Mouse (Mus musculus) embryonic facial prominence, embryonic 12.5 days (tissue): ENCODE measurements around the gene Eif4b. TPM values are rescaled to one million over a fixed set of nuclear protein-coding genes. Genes with fewer than 3 reads are reported as not detected.
A peak's percentile ranks its signal among the peaks of the same experiment; 100 is the strongest.

Source experiments
- ATAC-seq: fragments of 200-750 bp; cut with Nextera tagmentation; 2 replicates; pipeline ENCODE4 v1.8.0; 2017; ENCODE audit not compliant: insufficient number of reproducible peaks, insufficient read depth, low FRiP score, low TSS enrichment
- H3K27ac ChIP-seq: fragments of 300-500 bp; sonication (generic); 2 replicates; pipeline ENCODE4 v1.5.1; 2016; ENCODE audit warnings: mild to moderate bottlenecking
- H3K27me3 ChIP-seq: fragments of 300-500 bp; sonication (generic); 2 replicates; pipeline ENCODE4 v1.6.1; 2016; ENCODE audit warnings: mild to moderate bottlenecking, moderate library complexity
- H3K36me3 ChIP-seq: fragments of 300-500 bp; sonication (generic); 2 replicates; pipeline ENCODE4 v1.6.1; 2016; ENCODE audit warnings: mild to moderate bottlenecking
- H3K4me1 ChIP-seq: fragments of 300-500 bp; sonication (generic); 2 replicates; pipeline ENCODE4 v1.6.1; 2016
- H3K4me2 ChIP-seq: fragments of 300-500 bp; sonication (generic); replicated peaks from 2 replicates; pipeline ENCODE4 v1.6.1; 2016; ENCODE audit warnings: mild to moderate bottlenecking, moderate library complexity
- H3K4me3 ChIP-seq: fragments of 300-500 bp; sonication (generic); 2 replicates; pipeline ENCODE4 v1.5.1; 2016; ENCODE audit warnings: mild to moderate bottlenecking
- H3K9ac ChIP-seq: fragments of 300-500 bp; sonication (generic); 2 replicates; pipeline ENCODE4 v1.6.1; 2016; ENCODE audit warnings: mild to moderate bottlenecking, moderate library complexity
- H3K9me3 ChIP-seq: fragments of 300-500 bp; sonication (generic); 2 replicates; pipeline ENCODE4 v1.6.1; 2016; ENCODE audit warnings: mild to moderate bottlenecking, moderate library complexity
- WGBS: fragments of 180-500 bp; shearing (Covaris S2); methylation state at CpG from one replicate; pipeline ENCODE4 v1.1.7; 2016; 5-methylcytosine and 5-hydroxymethylcytosine counted together
- polyA plus RNA-seq: library from polyadenylated mRNA; unstranded; fragments of >200 nt; fragmentation: Nextera tagmentation; extraction: Ambion mirVana; gene quantifications from 2 replicates; pipeline ENCODE4 v1.2.1, GENCODE M21; 2016

The Eif4b gene
- polyA plus RNA-seq: 113 and 120 TPM in 2 replicates

DNA sequence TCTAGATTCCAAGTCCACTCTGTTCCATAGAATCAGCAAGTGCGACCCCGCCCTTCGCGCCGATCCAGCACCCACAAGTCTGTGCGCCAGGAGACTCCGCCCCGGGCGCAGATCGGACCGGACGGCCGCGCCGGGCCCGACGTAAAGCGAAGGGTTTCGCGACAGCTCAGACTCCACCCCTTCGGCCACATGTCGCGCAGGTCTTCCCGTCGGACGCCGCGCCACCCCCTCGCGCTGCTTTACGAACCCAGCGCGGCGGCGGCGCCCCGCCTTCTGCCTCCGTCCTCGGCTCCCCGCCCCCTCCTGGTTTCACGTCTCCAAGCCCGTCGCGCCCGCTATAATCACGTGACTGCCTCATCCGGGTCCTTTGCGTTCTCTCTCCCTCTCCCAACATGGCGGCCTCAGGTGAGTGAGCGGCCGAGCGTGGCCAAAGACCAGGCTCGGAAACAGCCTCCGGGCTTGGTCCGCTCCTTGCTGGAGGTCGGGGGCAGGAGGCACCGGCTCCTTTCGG is at the start of gene Eif4b:
TSS of gene Eif4b (plus strand) at position 215 of the 511 bp plus-strand sequence.
- H3K27ac ChIP-seq: peak within 1 kb of the TSS; percentile 96
- peak; percentile 89 for ATAC-seq
- peak within 1 kb of the TSS; percentile 93 for H3K9ac ChIP-seq
- no peaks in the 10 kb centered on the region for H3K27me3 ChIP-seq
- under 1% methylated on average over 58 of the region's 58 CpGs for WGBS
- H3K4me2 ChIP-seq: peak within 1 kb of the TSS; percentile 65
- no peaks in the 10 kb centered on the region for H3K9me3 ChIP-seq
- H3K36me3 ChIP-seq: no peaks in the 10 kb centered on the region
- H3K4me3 ChIP-seq: peak within 1 kb of the TSS; percentile 78
- H3K4me1 ChIP-seq: peaks cover 17% of the 10 kb centered on the region

- H3K36me3 ChIP-seq: no peaks in the 10 kb centered on the region
- peaks cover 40% of the 10 kb centered on the region for H3K27me3 ChIP-seq
- no peak overlapping the region for H3K4me2 ChIP-seq
- no peak overlapping the region for H3K4me3 ChIP-seq
- no peak for ATAC-seq
- H3K9me3 ChIP-seq: no peaks in the 10 kb centered on the region
- H3K4me1 ChIP-seq: peaks cover 19% of the 10 kb centered on the region
- H3K27ac ChIP-seq: no peak overlapping the region
- no peak overlapping the region for H3K9ac ChIP-seq
- 59% methylated on average over 8 of the region's 8 CpGs for WGBS
These were observed 49.7 kb upstream of the Eif4b start for GRCm38 (mm10) chr15:102023888-102024287.

GRCm38 (mm10) chr15:102025136-102025872 is 48.3 kb upstream of the Eif4b start:
- Histone ChIP-seq H3K9me3 (no peaks in the 10 kb centered on the region), H3K4me2 (peak overlapping the region; percentile 29), H3K4me1 (peaks cover 19% of the 10 kb centered on the region), H3K9ac (no peak overlapping the region), H3K27ac (peak overlapping the region; percentile 69; the same call in 1 of the 2 replicates), H3K36me3 (no peaks in the 10 kb centered on the region), H3K27me3 (peaks cover 40% of the 10 kb centered on the region), H3K4me3 (peak overlapping the region; percentile 14; the same call in 1 of the 2 replicates)
- peak; percentile 58 for ATAC-seq
- 5% methylated on average over 22 of the region's 22 CpGs for WGBS

DNA sequence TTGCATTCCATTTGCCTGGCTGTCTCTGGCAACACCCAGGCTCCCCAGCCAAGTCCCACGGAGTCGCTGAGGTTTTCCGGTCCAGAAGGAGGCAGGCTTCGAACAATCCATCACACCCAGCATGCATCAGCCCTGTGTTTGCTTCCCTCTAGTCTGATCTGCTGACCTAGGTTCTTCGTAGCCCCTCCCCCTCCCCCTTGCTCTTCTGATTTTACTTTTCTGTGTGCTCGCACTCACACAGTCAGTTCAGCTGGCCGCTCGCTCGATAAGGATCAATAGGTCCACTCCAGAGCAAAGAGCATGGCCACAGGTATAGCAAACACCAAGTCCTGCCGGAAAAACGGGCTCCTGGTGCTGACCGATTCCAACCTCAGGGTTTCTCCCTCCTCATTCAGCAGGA is 47.1 kb upstream of the Eif4b start:
- Histone ChIP-seq H3K4me2 (no peak overlapping the region), H3K27me3 (peaks cover 40% of the 10 kb centered on the region), H3K9me3 (no peaks in the 10 kb centered on the region), H3K4me3 (no peak overlapping the region), H3K9ac (no peak overlapping the region), H3K27ac (no peak overlapping the region), H3K36me3 (no peaks in the 10 kb centered on the region), H3K4me1 (peaks cover 19% of the 10 kb centered on the region)
- WGBS: 13% methylated on average over 12 of the region's 12 CpGs
- ATAC-seq: no peak

DNA sequence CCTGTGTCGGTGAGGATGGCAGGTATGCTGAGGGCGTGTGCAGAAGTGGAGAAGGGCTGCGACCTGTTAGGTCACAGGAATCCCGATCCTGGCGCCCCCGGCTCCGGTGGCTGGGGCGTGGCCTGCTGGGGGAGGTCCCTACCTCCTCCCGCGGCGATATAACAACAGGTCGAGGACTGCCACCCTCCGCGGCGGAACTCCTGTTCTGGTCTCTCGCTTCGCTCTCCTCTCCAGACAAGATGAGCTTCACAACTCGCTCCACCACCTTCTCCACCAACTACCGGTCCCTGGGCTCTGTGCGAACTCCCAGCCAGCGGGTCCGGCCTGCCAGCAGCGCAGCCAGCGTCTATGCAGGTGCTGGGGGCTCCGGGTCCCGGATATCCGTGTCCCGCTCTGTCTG is 45.5 kb upstream of the Eif4b start, which contains the start of gene Krt18:
TSS of gene Krt18 (plus strand) at position 141 of the 400 bp plus-strand sequence.
- Histone ChIP-seq H3K27ac (0 out of 2 replicates have a peak within 1 kb of the TSS, but pooled peaks have one; percentile 30), H3K27me3 (peaks cover 40% of the 10 kb centered on the region), H3K4me2 (peak within 1 kb of the TSS; percentile 59), H3K36me3 (no peaks in the 10 kb centered on the region), H3K9ac (peak within 1 kb of the TSS; percentile 59), H3K4me3 (peak within 1 kb of the TSS; percentile 40), H3K4me1 (peaks cover 19% of the 10 kb centered on the region), H3K9me3 (no peaks in the 10 kb centered on the region)
- no peak for ATAC-seq
- WGBS: under 1% methylated on average over 28 of the region's 28 CpGs

DNA sequence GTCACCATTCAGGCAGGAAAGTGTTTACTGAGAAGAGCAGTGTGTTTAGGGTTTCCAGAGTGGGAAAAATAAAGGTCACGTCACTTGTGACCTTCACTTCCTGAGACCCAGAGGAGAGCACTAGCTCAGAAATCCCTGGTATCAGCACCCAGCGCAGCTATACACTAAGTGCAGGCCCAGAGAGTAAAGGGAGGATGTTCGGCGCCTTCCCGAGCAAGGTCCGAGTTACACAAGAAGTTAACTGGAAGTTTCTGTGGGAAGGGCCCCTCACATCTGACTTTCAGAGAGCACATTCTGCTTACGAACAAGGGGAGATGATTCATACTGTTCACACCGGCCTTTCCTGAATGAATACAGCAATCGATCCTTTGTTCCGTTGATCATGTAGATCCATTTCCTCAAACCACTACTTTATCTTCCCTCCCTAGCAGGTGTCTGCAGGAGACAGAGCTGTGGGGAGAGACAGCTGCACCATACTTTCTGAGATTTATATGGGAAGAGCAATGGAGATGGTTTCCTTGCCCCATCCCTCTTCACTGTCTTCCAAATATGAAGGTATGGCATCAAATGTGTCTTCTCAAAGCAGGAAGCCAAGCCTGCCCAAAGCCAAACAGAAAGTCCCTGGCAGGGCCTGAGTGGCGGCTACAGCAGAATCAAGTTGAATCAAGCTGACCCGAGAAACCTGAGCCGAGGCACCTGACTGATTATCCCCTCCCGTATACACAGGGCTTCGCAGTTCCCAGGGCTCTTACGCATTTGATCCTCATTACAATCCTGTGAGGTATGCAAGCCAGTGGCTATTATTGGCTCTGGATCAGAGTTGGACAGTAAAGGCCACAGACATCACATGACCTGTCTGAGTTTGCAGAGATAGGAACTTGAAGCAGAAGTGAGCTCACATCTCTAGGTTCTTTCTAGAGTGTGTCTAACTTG is 39.2 kb upstream of the Eif4b start:
- Histone ChIP-seq H3K9me3 (no peaks in the 10 kb centered on the region), H3K27me3 (no peaks in the 10 kb centered on the region; the same call in 1 of the 2 replicates), H3K4me3 (no peak overlapping the region), H3K9ac (no peak overlapping the region), H3K4me1 (no peaks in the 10 kb centered on the region), H3K27ac (no peak overlapping the region), H3K4me2 (no peak overlapping the region), H3K36me3 (no peaks in the 10 kb centered on the region)
- 54% methylated on average over 16 of the region's 16 CpGs for WGBS
- no peak for ATAC-seq

DNA sequence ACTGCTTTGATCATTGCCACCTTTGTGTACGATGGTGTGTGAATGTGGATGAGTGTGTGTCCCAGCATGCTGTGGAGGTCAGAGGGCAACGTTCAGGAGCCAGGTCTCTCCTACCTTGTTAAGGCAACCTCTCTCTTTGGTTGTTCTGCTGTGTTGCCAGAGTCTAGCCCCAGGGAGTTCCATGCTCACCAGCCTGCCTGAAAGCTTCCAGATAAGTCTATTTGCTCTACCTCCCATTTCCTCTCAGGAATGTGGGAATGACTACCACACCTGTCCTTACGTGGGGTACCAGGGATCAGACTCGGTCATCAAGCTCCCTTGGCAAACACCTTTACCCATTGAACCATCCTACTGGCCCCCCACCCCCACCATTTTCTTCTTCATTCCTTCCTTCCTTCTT is 33.3 kb upstream of the Eif4b start:
- no peaks in the 10 kb centered on the region for H3K9me3 ChIP-seq
- whole genome bisulfite sequencing: 75% methylated on average over 4 of the region's 4 CpGs

DNA sequence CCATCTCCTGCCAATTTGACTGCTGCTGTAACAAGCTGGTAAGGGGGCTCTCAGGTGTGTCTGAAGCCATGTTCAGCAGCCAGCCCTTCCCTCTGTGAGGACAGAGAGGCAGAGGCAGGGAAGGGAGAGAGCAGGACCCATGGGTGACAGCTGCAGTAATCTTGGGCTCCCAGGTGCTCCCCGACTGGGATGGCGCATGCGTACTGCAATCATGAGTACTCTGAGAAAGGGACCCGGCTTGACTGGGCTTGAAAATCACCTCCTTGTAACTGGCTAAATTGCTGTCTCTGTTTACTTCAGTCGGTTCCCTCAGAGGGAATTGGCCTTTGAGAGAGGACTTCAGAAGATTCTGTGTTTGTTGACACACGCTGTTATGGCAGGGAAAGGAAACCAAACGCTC is 31.6 kb upstream of the Eif4b start:
- Histone ChIP-seq H3K4me3 (no peak overlapping the region), H3K4me2 (no peak overlapping the region), H3K27ac (no peak overlapping the region), H3K9ac (no peak overlapping the region), H3K36me3 (no peaks in the 10 kb centered on the region), H3K9me3 (no peaks in the 10 kb centered on the region), H3K27me3 (no peaks in the 10 kb centered on the region), H3K4me1 (no peaks in the 10 kb centered on the region)
- no peak for ATAC-seq
- WGBS: 73% methylated on average over 7 of the region's 7 CpGs

More for the DNA sequence above, 33.3 kb upstream of the Eif4b start:
- H3K36me3 ChIP-seq: no peaks in the 10 kb centered on the region
- H3K4me2 ChIP-seq: no peak overlapping the region
- no peaks in the 10 kb centered on the region for H3K27me3 ChIP-seq
- no peak for ATAC-seq
- no peaks in the 10 kb centered on the region for H3K4me1 ChIP-seq
- H3K9ac ChIP-seq: no peak overlapping the region
- H3K4me3 ChIP-seq: no peak overlapping the region
- H3K27ac ChIP-seq: no peak overlapping the region

DNA sequence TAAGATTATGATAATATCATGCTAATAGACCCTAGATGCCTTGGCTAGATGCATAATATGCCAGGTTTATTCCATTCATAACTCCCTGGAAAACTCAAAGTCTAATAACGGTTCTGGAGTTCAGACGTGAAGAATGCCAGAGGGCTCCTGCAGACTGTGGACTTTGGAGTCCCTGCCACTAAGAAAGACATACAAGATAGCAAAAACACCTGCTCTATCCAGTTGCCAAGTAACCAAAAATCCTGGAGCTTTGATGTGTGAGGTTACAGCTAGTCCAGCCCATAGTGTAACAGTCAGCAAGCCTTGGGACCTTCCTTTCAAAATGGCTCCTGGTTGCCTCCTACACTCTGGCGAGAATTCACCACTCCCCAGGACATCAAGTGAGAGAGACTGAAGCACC is 28.8 kb upstream of the Eif4b start:
- Histone ChIP-seq H3K27ac (no peak overlapping the region), H3K9ac (no peak overlapping the region), H3K36me3 (no peaks in the 10 kb centered on the region), H3K9me3 (no peaks in the 10 kb centered on the region), H3K4me2 (no peak overlapping the region), H3K4me1 (no peaks in the 10 kb centered on the region), H3K27me3 (no peaks in the 10 kb centered on the region), H3K4me3 (no peak overlapping the region)
- WGBS: 80% methylated on average over 3 of the region's 3 CpGs
- ATAC-seq: no peak

GRCm38 (mm10) chr15:102045691-102046090 is 27.9 kb upstream of the Eif4b start:
- H3K4me1 ChIP-seq: no peaks in the 10 kb centered on the region
- H3K9ac ChIP-seq: no peak overlapping the region
- 89% methylated on average over 10 of the region's 10 CpGs for WGBS
- ATAC-seq: no peak
- no peak overlapping the region for H3K27ac ChIP-seq
- no peaks in the 10 kb centered on the region for H3K36me3 ChIP-seq
- H3K9me3 ChIP-seq: no peaks in the 10 kb centered on the region
- no peak overlapping the region for H3K4me2 ChIP-seq
- H3K4me3 ChIP-seq: no peak overlapping the region
- H3K27me3 ChIP-seq: no peaks in the 10 kb centered on the region

- Histone ChIP-seq H3K4me1 (no peaks in the 10 kb centered on the region), H3K27ac (no peak overlapping the region), H3K9ac (no peak overlapping the region), H3K9me3 (no peaks in the 10 kb centered on the region), H3K27me3 (no peaks in the 10 kb centered on the region), H3K4me2 (no peak overlapping the region), H3K36me3 (no peaks in the 10 kb centered on the region), H3K4me3 (no peak overlapping the region)
- 86% methylated on average over 6 of the region's 6 CpGs for WGBS
- ATAC-seq: no peak
These were observed 25.6 kb upstream of the Eif4b start for GRCm38 (mm10) chr15:102048006-102048405.
